11 mouse cellular contexts compared by ENCODE assay signal in the genomic region with DNA sequence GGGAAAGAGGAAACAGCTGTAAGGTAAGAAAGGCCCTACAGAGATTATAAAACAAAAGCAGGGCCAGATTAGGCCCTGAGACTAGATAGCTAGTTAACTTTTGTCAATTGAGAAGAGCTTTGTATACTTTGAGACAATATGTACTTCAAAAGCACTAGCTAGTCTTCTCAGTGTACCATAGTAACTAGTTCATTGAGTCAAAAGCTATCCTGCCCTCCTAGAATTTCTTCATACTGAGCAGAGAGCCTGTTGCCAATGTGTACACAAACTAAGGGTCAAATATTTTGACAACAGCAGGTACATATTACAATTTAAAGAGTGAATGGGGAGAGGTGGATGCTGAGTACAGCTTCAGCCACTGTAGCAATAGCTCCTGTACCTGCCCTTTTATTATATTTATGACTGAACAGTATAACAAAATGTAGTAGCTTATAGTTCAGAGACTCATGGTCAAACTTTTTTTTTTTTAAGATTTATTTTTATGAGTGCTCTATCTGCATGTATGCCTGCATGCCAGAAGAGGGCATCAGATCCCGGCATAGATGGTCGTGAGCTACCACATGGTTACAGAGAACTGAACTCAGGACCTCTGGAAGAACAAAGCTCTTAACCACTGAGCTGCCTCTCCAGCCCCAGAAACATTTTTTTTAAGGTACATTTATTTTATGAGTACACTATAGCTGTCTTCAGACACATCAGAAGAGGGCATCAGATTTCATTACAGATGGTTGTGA. TPM values are rescaled to one million over a fixed set of nuclear protein-coding genes. Genes with fewer than 3 reads are reported as not detected.
DNase-seq lines count a peak whose midpoint lies in the region; ATAC-seq and TF ChIP-seq lines count a peak whose summit lies in the region.
"Had no signal": no experiment of that assay in that cellular context is flagged by ENCODE, and none has a peak within 500 bp of the region (broad histone marks: within the 10 kb centered on the region; RNA-seq: fewer than 3 reads in every experiment).

No protein-coding gene starts in this region.

- no peaks in the 10 kb centered on the region; the same call in 1 of the 2 replicates for H3K4me1 ChIP-seq in kidney, adult 2 months (ENCODE audit: control insufficient read depth, insufficient read depth, low read length)
- H3K4me1 ChIP-seq in thymus, adult 2 months (replicated peaks; ENCODE audit: control insufficient read depth, insufficient read depth, low read length): peaks cover under 1% of the 10 kb centered on the region
- no peaks in the 10 kb centered on the region for H3K4me1 ChIP-seq in midbrain, embryonic 14.5 days (ENCODE audit: control insufficient read depth, insufficient read depth, low read length)

- H3K27me3 ChIP-seq in kidney, adult 2 months (replicated peaks; ENCODE audit: control insufficient read depth, insufficient read depth, low read length): no peaks in the 10 kb centered on the region
- H3K27me3 ChIP-seq in thymus, adult 2 months (ENCODE audit: control insufficient read depth, insufficient read depth, low read length): no peaks in the 10 kb centered on the region
- H3K27me3 ChIP-seq in splenic B cell, adult 2 months (ENCODE audit: control insufficient read depth, insufficient read depth, low read length, poor library complexity, severe bottlenecking): no peaks in the 10 kb centered on the region
- no peaks in the 10 kb centered on the region for H3K27me3 ChIP-seq in midbrain, embryonic 14.5 days (ENCODE audit: control insufficient read depth, insufficient read depth, low read length)

- H3K9me3 ChIP-seq in midbrain, embryonic 14.5 days (ENCODE audit: control insufficient read depth, low read length): no peaks in the 10 kb centered on the region
- H3K9me3 ChIP-seq: limb, embryonic 10.5 days had no signal

- no peak overlapping the region for H3K4me3 ChIP-seq in kidney, adult 2 months (ENCODE audit: insufficient read depth, low read depth, low read length)
- H3K4me3 ChIP-seq in thymus, adult 2 months (ENCODE audit: control insufficient read depth, insufficient read depth, low read length): no peak overlapping the region
- no peak overlapping the region for H3K4me3 ChIP-seq in midbrain, embryonic 14.5 days (replicated peaks; ENCODE audit: low read depth, low read length)
- H3K4me3 ChIP-seq: limb, embryonic 10.5 days; myocyte had no signal

- peak; percentile 39 for TF ChIP-seq CTCF in kidney, adult 2 months (conservative IDR thresholded peaks at IDR 0.05; ENCODE audit: insufficient read depth, insufficient read length, low read depth, low read length)
- no peak for TF ChIP-seq CTCF in thymus, adult 2 months (IDR thresholded peaks at IDR 0.05; ENCODE audit: borderline replicate concordance, control insufficient read depth, extremely low read depth, insufficient read depth, low read length, poor library complexity)

- H3K36me3 ChIP-seq in kidney, adult 2 months (ENCODE audit: control insufficient read depth, insufficient read depth, low read length): no peaks in the 10 kb centered on the region
- no peaks in the 10 kb centered on the region for H3K36me3 ChIP-seq in thymus, adult 2 months (ENCODE audit: control insufficient read depth, insufficient read depth, low read length)
- no peaks in the 10 kb centered on the region for H3K36me3 ChIP-seq in splenic B cell, adult 2 months (ENCODE audit: control insufficient read depth, insufficient read depth, low read length, poor library complexity, severe bottlenecking)
- no peaks in the 10 kb centered on the region for H3K36me3 ChIP-seq in midbrain, embryonic 14.5 days (ENCODE audit: control insufficient read depth, insufficient read depth, low read length)
- H3K36me3 ChIP-seq: limb, embryonic 10.5 days had no signal

- H3K9ac ChIP-seq in midbrain, embryonic 14.5 days (replicated peaks; ENCODE audit: low read length): no peak overlapping the region

- DNase-seq in kidney, adult 2 months: no peak
- no peak for DNase-seq in kidney, postnatal 4 days
- DNase-seq in thymus, postnatal 0 days (ENCODE audit: low spot score): peak; percentile 30
- DNase-seq in thymus, adult 2 months: no peak
- DNase-seq in T-cell, adult 2 months (ENCODE audit: low spot score): peak; percentile 33
- peak; percentile 71 for DNase-seq in splenic B cell, adult 2 months (ENCODE audit: low read depth, low spot score)
- DNase-seq in midbrain, embryonic 14.5 days: no peak
- DNase-seq: heart, postnatal 10 days had no signal

- H3K27ac ChIP-seq in kidney, adult 2 months (ENCODE audit: insufficient read depth, low read depth, low read length): no peak overlapping the region
- H3K27ac ChIP-seq in thymus, adult 2 months (ENCODE audit: control insufficient read depth, insufficient read depth, low read length): no peak overlapping the region
- H3K27ac ChIP-seq in midbrain, embryonic 14.5 days (replicated peaks; ENCODE audit: low read depth, low read length): no peak overlapping the region
- H3K27ac ChIP-seq: limb, embryonic 10.5 days had no signal

- H3K4me2 ChIP-seq in midbrain, embryonic 14.5 days (ENCODE audit: low read length): no peak overlapping the region

- no peak for ATAC-seq in midbrain, embryonic 14.5 days (ENCODE audit: low FRiP score, low TSS enrichment)
- ATAC-seq: inflammation-experienced regulatory T-cells, adult 6 months had no signal

- 57% methylated on average over 2 of the region's 2 CpGs for WGBS in kidney, adult 2 months
- WGBS in thymus, adult 2 months: 54% methylated on average over 2 of the region's 2 CpGs
- 80% methylated on average over 2 of the region's 2 CpGs for WGBS in midbrain, embryonic 14.5 days

- no peak for TF ChIP-seq POLR2A in kidney, adult 2 months (IDR thresholded peaks at IDR 0.05; ENCODE audit: low read depth, low read length)
- no peak for TF ChIP-seq POLR2A in thymus, adult 2 months (IDR thresholded peaks at IDR 0.05; ENCODE audit: control insufficient read depth, extremely low read depth, insufficient read depth, low read length, poor library complexity)

RNA-seq across cellular contexts. Expression of a gene that starts 6.0 kb away (rescaled TPM):
- 17.9 and 21.4 TPM in 2 replicates for polyA plus RNA-seq in kidney, adult 2 months (2012; rRNA removed)
- 32.8 and 33.1 TPM in 2 replicates for polyA plus RNA-seq in thymus, postnatal 0 days (2015; fragmentation: Nextera tagmentation; extraction: Ambion mirVana)
- 35.4 and 35.9 TPM in 2 replicates for polyA plus RNA-seq in thymus, adult 2 months (2012; rRNA removed)
- 58.9 and 69.9 TPM in 2 replicates for polyA plus RNA-seq in midbrain, embryonic 14.5 days (2014; fragmentation: Nextera tagmentation; extraction: Ambion mirVana)

RNA-seq across cellular contexts. Expression of a gene that starts 14.9 kb away (rescaled TPM):
- 56.6 and 59.8 TPM in 2 replicates for polyA plus RNA-seq in kidney, adult 2 months (2012; rRNA removed)
- 308 and 311 TPM in 2 replicates for polyA plus RNA-seq in thymus, postnatal 0 days (2015; fragmentation: Nextera tagmentation; extraction: Ambion mirVana)
- polyA plus RNA-seq in thymus, adult 2 months (2012; rRNA removed): 247 and 358 TPM in 2 replicates
- polyA plus RNA-seq in midbrain, embryonic 14.5 days (2014; fragmentation: Nextera tagmentation; extraction: Ambion mirVana): 225 and 342 TPM in 2 replicates

RNA-seq across cellular contexts. Expression of a gene that starts 35.8 kb away (rescaled TPM):
- polyA plus RNA-seq in kidney, adult 2 months (2012; rRNA removed): 16.5 and 18.5 TPM in 2 replicates
- polyA plus RNA-seq in thymus, postnatal 0 days (2015; fragmentation: Nextera tagmentation; extraction: Ambion mirVana): 10.7 and 11.4 TPM in 2 replicates
- 13.8 and 15.5 TPM in 2 replicates for polyA plus RNA-seq in thymus, adult 2 months (2012; rRNA removed)
- polyA plus RNA-seq in midbrain, embryonic 14.5 days (2014; fragmentation: Nextera tagmentation; extraction: Ambion mirVana): 29.6 and 31.1 TPM in 2 replicates

Comparison
In these comparisons a context has a peak if more than half of its experiments do, and no peak if none do; other contexts are left out.
1. DNase-seq: peak in thymus, postnatal 0 days (single experiment), T-cell, adult 2 months (single experiment) and splenic B cell, adult 2 months (single experiment); none in kidney, adult 2 months (single experiment), kidney, postnatal 4 days (0 of 2), thymus, adult 2 months (single experiment) and midbrain, embryonic 14.5 days (single experiment).